Mouse (Mus musculus) hindbrain, postnatal 0 days (tissue): Measurements from ENCODE around the gene Nme9. TPM values are rescaled to one million over a fixed set of nuclear protein-coding genes. Genes with fewer than 3 reads are reported as not detected.

Experiments
- ATAC-seq: fragments of 200-750 bp; cut with Nextera tagmentation; 2 replicates; pipeline ENCODE4 v1.8.0; 2017; ENCODE audit warnings: mild to moderate bottlenecking, moderate TSS enrichment, moderate library complexity
- DNase-seq: peaks from one replicate; pipeline ENCODE4 v3.0.0-alpha.2; 2015; ENCODE audit warnings: low spot score
- H3K27ac ChIP-seq: fragments of 300-500 bp; sonication (generic); 2 replicates; pipeline ENCODE4 v1.5.1; 2014; ENCODE audit warnings: mild to moderate bottlenecking
- H3K27me3 ChIP-seq: fragments of 300-500 bp; sonication (generic); 2 replicates; pipeline ENCODE4 v1.6.1; 2014; ENCODE audit warnings: low read length, mixed read lengths; ENCODE audit not compliant: insufficient read depth
- H3K36me3 ChIP-seq: fragments of 300-500 bp; sonication (generic); 2 replicates; pipeline ENCODE4 v1.6.1; 2014; ENCODE audit warnings: low read length, mixed read lengths; ENCODE audit not compliant: insufficient read depth
- H3K4me1 ChIP-seq: fragments of 300-500 bp; sonication (generic); 2 replicates; pipeline ENCODE4 v1.6.1; 2014; ENCODE audit warnings: antibody characterized with exemption, low read length, mixed read lengths; ENCODE audit not compliant: insufficient read depth
- H3K4me2 ChIP-seq: fragments of 300-500 bp; sonication (generic); 2 replicates; pipeline ENCODE4 v1.6.1; 2014; ENCODE audit warnings: low read depth, mild to moderate bottlenecking, low read length, moderate library complexity, mixed read lengths
- H3K4me3 ChIP-seq: fragments of 300-500 bp; sonication (generic); 2 replicates; pipeline ENCODE4 v1.5.1; 2014; ENCODE audit warnings: low read length
- H3K9ac ChIP-seq: fragments of 300-500 bp; sonication (generic); replicated peaks from 2 replicates; pipeline ENCODE4 v1.6.1; 2014; ENCODE audit warnings: mild to moderate bottlenecking, low read length, moderate library complexity, mixed read lengths
- H3K9me3 ChIP-seq: fragments of 300-500 bp; sonication (generic); 2 replicates; pipeline ENCODE4 v1.6.1; 2016; ENCODE audit warnings: low read length, mixed read lengths
- CTCF ChIP-seq: IDR thresholded peaks from 2 replicates; pipeline ENCODE4 v1.5.1; 2016; ENCODE audit warnings: antibody characterized with exemption, control low read depth, low read depth
- WGBS: fragments of 180-500 bp; shearing (Covaris S2); extraction: QIAGEN DNeasy Blood & Tissue Kit; methylation state at CpG from one replicate; pipeline ENCODE4 v1.1.7; 2014; 5-methylcytosine and 5-hydroxymethylcytosine counted together
- polyA plus RNA-seq: library from polyadenylated mRNA; unstranded; fragments of >200 nt; fragmentation: Nextera tagmentation; extraction: Ambion mirVana; gene quantifications from 2 replicates; pipeline ENCODE4 v1.2.1, GENCODE M21; 2015
- total RNA-seq: library from RNA; depleted of rRNA; stranded (reverse); fragments of >200 nt; gene quantifications from 2 replicates; pipeline ENCODE4 v1.2.3, GENCODE M21; 2014

Gene Nme9
- total and polyA plus RNA-seq, 2 experiments from 2014 or later, result 0.64 to 1.0 TPM

- Histone ChIP-seq H3K27me3 (no peaks in the 10 kb centered on the region), H3K4me1 (peaks cover 7% of the 10 kb centered on the region; the same call in 1 of the 2 replicates), H3K4me3 (no peak overlapping the region), H3K36me3 (no peaks in the 10 kb centered on the region), H3K9ac (no peak overlapping the region), H3K4me2 (no peak overlapping the region), H3K27ac (no peak overlapping the region), H3K9me3 (no peaks in the 10 kb centered on the region)
- WGBS, result 93% methylated on average over 4 of the region's 4 CpGs
- no peak for DNase-seq
- 0 out of 2 replicates have a peak, but pooled peaks have one; percentile 22 for ATAC-seq
- no peak for TF ChIP-seq CTCF
Observed at GRCm38 (mm10) chr9:99441647-99442433, 9.4 kb upstream of the Nme9 start.

- no peak overlapping the region for H3K4me2 ChIP-seq
- H3K27ac ChIP-seq, result no peak overlapping the region
- no peaks in the 10 kb centered on the region for H3K9me3 ChIP-seq
- no peaks in the 10 kb centered on the region for H3K36me3 ChIP-seq
- no peaks in the 10 kb centered on the region for H3K27me3 ChIP-seq
- H3K4me1 ChIP-seq, result no peaks in the 10 kb centered on the region
- WGBS, result 33% methylated on average over 8 of the region's 8 CpGs
- TF ChIP-seq CTCF, result peak; percentile 70
- H3K4me3 ChIP-seq, result no peak overlapping the region
- ATAC-seq (no peak; the same call in 1 of the 2 replicates), DNase-seq (peak; percentile 62)
- no peak overlapping the region for H3K9ac ChIP-seq
Observed at GRCm38 (mm10) chr9:99444590-99445178, 6.6 kb upstream of the Nme9 start.

GRCm38 (mm10) chr9:99446259-99446658 is 5.0 kb upstream of the Nme9 start:
- Histone ChIP-seq H3K9me3 (no peaks in the 10 kb centered on the region), H3K4me1 (no peaks in the 10 kb centered on the region), H3K9ac (no peak overlapping the region), H3K36me3 (no peaks in the 10 kb centered on the region), H3K4me2 (no peak overlapping the region), H3K4me3 (no peak overlapping the region), H3K27ac (no peak overlapping the region), H3K27me3 (no peaks in the 10 kb centered on the region)
- DNase-seq (no peak), ATAC-seq (no peak)
- no peak for TF ChIP-seq CTCF

GRCm38 (mm10) chr9:99447323-99447722 is 4.0 kb upstream of the Nme9 start:
- Histone ChIP-seq H3K9me3 (no peaks in the 10 kb centered on the region), H3K27me3 (no peaks in the 10 kb centered on the region), H3K4me3 (no peak overlapping the region), H3K27ac (no peak overlapping the region), H3K9ac (no peak overlapping the region), H3K36me3 (no peaks in the 10 kb centered on the region), H3K4me2 (no peak overlapping the region), H3K4me1 (no peaks in the 10 kb centered on the region)
- ATAC-seq, result no peak
- no peak for DNase-seq
- TF ChIP-seq CTCF, result no peak
- WGBS, result 56% methylated on average over 3 of the region's 3 CpGs

GRCm38 (mm10) chr9:99449886-99450647 is 1.2 kb upstream of the Nme9 start:
- DNase-seq (peak; percentile 70), ATAC-seq (peak; percentile 39; the same call in 1 of the 2 replicates)
- H3K36me3 ChIP-seq, result no peaks in the 10 kb centered on the region
- no peak overlapping the region for H3K27ac ChIP-seq
- WGBS, result 46% methylated on average over 9 of the region's 9 CpGs
- H3K27me3 ChIP-seq, result no peaks in the 10 kb centered on the region
- no peaks in the 10 kb centered on the region for H3K4me1 ChIP-seq
- H3K4me2 ChIP-seq, result no peak overlapping the region
- H3K9ac ChIP-seq, result no peak overlapping the region
- no peak overlapping the region for H3K4me3 ChIP-seq
- peak; percentile 60 for TF ChIP-seq CTCF
- no peaks in the 10 kb centered on the region for H3K9me3 ChIP-seq

GRCm38 (mm10) chr9:99454211-99454610 is 2.9 kb downstream of the Nme9 start:
- H3K36me3 ChIP-seq, result no peaks in the 10 kb centered on the region
- H3K27ac ChIP-seq, result no peak overlapping the region
- no peaks in the 10 kb centered on the region for H3K9me3 ChIP-seq
- no peaks in the 10 kb centered on the region for H3K27me3 ChIP-seq
- no peaks in the 10 kb centered on the region for H3K4me1 ChIP-seq
- no peak overlapping the region for H3K9ac ChIP-seq
- no peak for ATAC-seq
- DNase-seq, result no peak
- H3K4me3 ChIP-seq, result no peak overlapping the region
- no peak overlapping the region for H3K4me2 ChIP-seq
- no peak for TF ChIP-seq CTCF
- 60% methylated on average over 4 of the region's 4 CpGs for WGBS
